Mouse (Mus musculus): ENCODE results near the gene Abca12. TPM values are rescaled to one million over a fixed set of nuclear protein-coding genes. Genes with fewer than 3 reads are reported as not detected.

Gene Abca12
- not detected in 2 replicates for polyA plus RNA-seq (2012; rRNA removed; ENCODE audit: low replicate concordance)

GRCm38 (mm10) chr1:71414810-71415209 lies at the start of gene Abca12:
TSS of gene Abca12 (minus strand) at chr1:71414910.

Other genes with a start within 250 kb of the Abca12 start
- 8.8 and 13.3 TPM in 2 replicates for gene Atic, start 142.2 kb upstream of the Abca12 start, polyA plus RNA-seq (2012; rRNA removed; ENCODE audit: low replicate concordance)
- gene Fn1, start 238.3 kb upstream of the Abca12 start, polyA plus RNA-seq (2012; rRNA removed; ENCODE audit: low replicate concordance): 36.2 and 80.1 TPM in 2 replicates

Data from duodenum, adult 2 months (tissue).